Mouse (Mus musculus) cerebellum, postnatal 14 days (tissue): Measurements from ENCODE around the gene 4930444G20Rik.
A peak's percentile ranks its signal among the peaks of the same experiment; 100 is the strongest.
"Not testable (repeated sequence)": the region's sequence is repeated elsewhere in the genome, so short reads cannot be mapped to it uniquely, and the experiment has no call there.

ENCODE experiments used
- DNase-seq, 2 experiments: peaks; one replicate each; pipeline ENCODE4 v3.0.0; 2021; ENCODE audit warnings: mixed read lengths in 2 of 2

Gene 4930444G20Rik

DNA sequence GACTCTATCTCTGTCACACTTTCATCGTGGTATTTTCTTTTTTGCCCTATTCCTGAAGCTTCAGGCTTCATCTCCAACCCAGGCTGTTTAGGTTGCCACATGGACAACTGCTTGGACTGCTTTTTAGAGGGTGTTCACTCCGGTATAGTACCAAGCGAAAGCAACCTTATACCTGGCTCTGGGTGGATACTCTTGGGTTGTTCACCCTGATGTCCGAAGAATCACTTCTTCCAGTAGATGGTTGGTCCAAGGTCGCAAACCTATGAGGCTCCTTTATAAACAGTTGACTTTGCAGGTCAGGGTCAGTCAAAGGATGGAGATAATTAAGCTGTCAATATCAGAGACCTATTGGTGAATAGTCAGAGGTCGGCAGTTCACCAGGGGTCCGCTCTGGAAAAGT lies at the start of gene 4930444G20Rik:
TSS of gene 4930444G20Rik (minus strand) at position 101 of the 400 bp plus-strand sequence.
- not testable (repeated sequence) for DNase-seq

DNA sequence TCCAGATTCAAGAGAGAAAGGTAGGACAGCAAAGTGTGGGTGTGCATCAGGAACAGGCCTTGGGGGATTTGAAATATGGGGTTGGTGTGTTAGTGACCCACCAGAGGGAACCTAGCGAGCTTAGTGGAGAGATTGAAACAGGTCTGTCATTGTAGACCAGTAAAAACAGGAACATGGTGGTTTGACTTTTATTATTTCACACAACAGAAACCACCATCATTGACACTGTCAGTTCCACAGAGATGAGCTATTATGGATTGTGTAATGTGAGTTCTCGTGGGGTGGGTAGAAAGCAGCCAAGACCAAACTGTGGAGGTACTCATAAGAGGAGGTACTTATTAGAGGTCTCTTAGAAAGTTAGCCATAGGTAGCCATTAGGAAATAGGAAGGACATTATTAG lies 6.7 kb upstream of the 4930444G20Rik start:
- no peak for DNase-seq

DNA sequence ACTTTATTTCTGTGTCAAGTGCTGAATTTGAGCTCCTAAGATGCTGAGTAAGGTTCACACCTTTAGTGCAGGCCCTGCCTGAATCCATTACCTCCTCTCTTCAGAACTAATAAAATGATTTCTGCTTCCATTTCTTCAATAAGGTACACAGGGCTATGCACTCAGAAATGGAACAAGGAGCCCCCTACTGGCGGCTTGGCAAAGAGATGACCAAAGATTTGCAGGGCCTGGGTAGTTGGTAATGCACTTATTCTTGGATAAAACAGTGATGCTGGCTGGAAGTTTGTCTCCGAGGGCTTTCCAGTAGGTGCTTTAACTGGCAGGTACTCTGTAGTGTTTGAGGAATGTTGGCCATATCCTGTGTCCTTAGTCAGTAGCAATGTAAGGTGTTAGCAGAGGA lies 4.9 kb upstream of the 4930444G20Rik start:
- peak in 1 of 2 experiments; percentile 5 for DNase-seq

GRCm38 (mm10) chr10:22070576-22070975 lies 2.7 kb upstream of the 4930444G20Rik start:
- DNase-seq, result peak in 1 of 2 experiments; percentile 5

- no peak for DNase-seq
These were observed 2.3 kb upstream of the 4930444G20Rik start for GRCm38 (mm10) chr10:22070168-22070567.

DNA sequence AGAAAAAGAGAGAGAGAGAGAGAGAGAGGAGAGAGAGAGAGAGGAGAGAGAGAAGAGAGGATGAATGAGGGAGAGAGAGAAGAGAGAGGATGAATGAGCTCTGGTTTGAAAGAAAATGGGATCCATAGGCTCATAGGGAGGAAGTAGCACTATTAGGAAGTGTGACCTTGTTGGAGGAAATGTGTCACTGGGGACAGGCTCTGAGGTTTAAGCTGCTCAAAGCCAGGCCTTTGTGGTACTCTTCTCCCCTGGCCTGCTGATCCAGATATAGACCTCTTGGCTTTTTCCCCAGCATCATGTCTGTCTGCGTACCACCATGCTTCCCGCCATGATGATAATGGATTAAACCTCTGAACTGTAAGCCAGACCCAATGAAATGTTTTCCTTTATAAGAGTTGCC lies 8.5 kb downstream of the 4930444G20Rik start:
- no peak for DNase-seq

- no peak for DNase-seq
These were observed 8.9 kb downstream of the 4930444G20Rik start for GRCm38 (mm10) chr10:22059026-22059325.

GRCm38 (mm10) chr10:22058218-22059025 lies 9.5 kb downstream of the 4930444G20Rik start:
- DNase-seq, result peak; percentile 94 to 95

- no peak for DNase-seq
These were observed 12.6 kb downstream of the 4930444G20Rik start for GRCm38 (mm10) chr10:22055308-22055707.

- DNase-seq, result peak; percentile 67 to 78
These were observed 31.6 kb downstream of the 4930444G20Rik start for GRCm38 (mm10) chr10:22036256-22036655.

DNA sequence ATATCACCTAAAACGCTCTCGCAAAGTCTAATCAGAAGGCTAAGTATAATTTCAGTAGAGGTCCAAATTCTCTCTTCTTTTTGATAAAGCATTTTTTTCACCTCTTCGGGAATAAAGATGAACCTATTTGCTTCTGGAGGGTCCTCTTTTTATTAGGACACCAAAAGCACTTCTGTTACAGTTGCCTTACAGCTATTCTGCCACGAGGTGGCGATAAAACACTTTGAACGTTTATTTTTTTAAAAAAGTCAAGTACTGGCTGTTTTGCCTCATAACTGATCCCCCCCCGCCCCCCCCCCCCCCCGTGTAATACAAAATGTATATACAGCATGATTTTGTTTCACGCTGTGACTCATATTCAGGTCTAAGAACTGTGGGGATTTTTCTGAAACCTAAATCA lies 33.6 kb downstream of the 4930444G20Rik start:
- DNase-seq, result peak; percentile 54

DNA sequence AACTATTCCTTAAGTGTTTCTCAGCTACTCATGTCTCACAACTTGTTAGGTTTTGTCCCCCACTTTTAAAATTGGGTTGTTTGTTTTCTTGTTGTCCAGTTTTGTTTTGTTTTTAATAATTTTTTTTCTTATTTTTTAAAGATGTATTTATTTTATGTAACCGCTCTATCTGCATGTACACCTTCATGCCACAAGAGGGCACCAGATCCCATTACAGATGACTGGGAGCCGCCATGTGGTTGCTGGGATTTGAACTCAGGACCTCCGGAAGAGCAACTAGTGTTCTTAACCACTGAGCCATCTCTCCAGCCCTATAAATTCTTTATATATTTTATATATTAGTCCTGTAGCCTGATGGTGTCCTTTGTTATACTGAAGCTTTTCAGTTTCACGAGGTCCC lies 49.3 kb downstream of the 4930444G20Rik start:
- DNase-seq, result no peak

- no peak for DNase-seq
These were observed 50.3 kb downstream of the 4930444G20Rik start for GRCm38 (mm10) chr10:22017469-22018159.
